Mouse (Mus musculus) left cerebral cortex, postnatal 4 days (tissue): ENCODE results near the gene Tdgf1. TPM values are rescaled to one million over a fixed set of nuclear protein-coding genes. Genes with fewer than 3 reads are reported as not detected.
A peak's percentile ranks its signal among the peaks of the same experiment; 100 is the strongest.

Experiments used
- DNase-seq: peaks from one replicate; pipeline ENCODE4 v3.0.0-alpha.2; 2022
- intact Hi-C: fragments of 180-260 bp; cut with DNase I; formaldehyde crosslinking; loops from one replicate; pipeline ENCODE4 v1.15.1; 2025
- total RNA-seq, 2 experiments: library from RNA; stranded (reverse); gene quantifications; 2 replicates each; pipeline ENCODE4 v1.2.3; 2021

Tdgf1 gene
- total RNA-seq, 2 experiments from 2014 or later: 0.54 TPM; not detected in 1

DNA sequence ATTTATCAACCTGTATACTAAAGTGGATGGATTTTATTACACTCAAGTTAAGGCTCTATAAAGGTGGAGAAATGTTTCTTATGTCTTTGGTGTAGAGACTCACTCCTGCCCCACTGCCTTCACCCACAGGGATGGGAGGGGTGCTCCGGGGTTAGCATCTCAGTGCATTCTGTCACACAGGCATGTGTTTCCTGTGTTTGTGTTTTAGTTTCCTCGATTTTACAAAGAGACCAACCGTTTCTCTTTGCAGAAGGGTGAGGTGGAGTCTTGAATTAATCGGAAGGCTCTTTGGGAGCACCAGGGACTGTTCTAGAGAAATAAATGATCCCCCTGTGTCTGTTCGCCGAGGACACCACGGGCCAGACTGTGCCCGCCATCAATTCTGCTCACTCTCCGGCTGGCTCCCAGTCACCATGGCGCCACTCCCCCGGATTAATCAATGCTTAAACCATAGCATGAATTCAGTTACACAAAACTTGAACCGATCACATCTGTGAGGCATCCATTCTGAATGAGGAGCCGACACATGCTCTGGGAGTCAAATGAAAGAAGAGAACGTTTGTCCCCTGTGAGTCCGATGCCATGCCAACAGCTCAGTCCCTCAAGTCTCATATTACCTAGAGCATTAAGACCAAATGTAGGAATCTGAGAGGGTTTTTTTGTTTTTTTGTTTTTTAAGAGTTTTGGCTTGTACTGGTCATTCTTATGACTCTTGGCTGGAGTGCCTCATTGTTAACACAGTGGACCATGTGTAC is 25.1 kb downstream of the Tdgf1 start:
- intact Hi-C loops: no loop called here
- DNase-seq: no peak

DNA sequence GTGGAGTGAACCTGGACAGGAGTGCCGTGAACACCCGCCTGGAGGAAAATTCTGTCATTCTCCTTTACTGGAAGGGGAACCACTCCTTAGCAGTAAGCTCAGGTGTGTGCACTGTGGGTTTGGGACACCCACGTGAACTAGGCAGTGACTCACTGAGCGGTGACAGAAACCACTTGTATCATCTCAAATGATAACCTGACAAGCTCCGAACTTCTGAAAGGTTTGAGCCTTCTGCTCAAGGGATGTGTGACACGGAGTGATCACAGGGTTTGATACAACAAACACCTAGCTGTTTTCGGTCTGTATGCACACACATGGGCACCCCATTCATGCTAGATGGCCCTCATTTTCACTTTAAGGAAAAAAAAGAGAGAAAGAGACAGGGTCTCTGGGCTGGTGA is 29.2 kb downstream of the Tdgf1 start, which contains the start of gene Fam240a:
Fam240a (minus strand) TSS at position 76 of the 400 bp plus-strand sequence.
- DNase-seq: no peak
- intact Hi-C loops: no loop called here

DNA sequence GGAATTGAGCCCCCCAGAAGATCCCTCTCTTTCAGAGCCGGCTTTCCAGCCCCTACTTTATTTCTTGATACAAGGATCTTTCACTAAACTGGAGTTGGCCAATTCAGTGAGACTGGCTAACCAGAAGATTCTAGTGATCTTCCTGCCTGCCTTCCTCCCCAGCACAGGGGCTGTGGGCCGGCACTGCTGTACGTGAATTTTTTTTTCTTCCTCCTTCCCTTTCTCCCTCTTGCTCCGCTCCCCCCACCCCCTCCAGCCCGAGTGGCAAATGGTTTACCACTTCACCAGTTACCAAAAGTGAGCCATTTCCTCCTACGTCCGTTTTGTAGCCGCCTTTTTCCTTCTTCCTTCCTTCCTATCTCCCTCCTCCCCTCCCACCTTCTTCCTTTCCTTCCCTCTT is 30.5 kb downstream of the Tdgf1 start:
- intact Hi-C loops: no loop called here

DNA sequence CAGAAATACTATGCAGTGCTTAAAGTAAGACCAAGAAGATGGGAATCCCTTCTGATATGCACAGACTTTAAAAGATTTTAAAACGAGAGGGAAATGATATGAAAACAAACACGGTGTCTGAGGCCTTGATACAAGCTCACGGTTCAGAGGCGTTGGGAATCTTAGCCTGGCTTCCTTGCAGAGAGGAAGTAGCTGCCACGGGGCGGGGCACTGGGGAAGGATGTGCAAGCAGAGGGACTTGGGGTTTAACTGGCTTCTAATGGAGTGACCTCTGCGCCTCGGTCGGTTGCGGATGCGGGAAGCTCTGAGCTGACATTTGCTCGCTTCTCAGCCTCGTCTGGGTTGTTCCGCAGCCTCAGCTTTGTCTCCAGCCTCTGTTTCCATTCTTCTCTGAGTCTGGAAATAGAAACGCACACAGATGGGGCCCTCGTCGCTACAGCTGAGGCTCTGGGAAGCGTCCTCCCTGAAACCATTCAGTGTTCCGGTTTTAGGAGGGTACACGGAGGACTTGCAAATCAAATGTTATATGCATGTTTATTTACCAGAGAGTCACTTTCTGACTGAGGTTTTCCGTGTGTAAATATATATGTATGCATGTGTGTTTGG is 31.2 kb downstream of the Tdgf1 start:
- intact Hi-C loops: no loop called here
- DNase-seq: no peak

More for the DNA sequence above, 30.5 kb downstream of the Tdgf1 start:
- DNase-seq: no peak

DNA sequence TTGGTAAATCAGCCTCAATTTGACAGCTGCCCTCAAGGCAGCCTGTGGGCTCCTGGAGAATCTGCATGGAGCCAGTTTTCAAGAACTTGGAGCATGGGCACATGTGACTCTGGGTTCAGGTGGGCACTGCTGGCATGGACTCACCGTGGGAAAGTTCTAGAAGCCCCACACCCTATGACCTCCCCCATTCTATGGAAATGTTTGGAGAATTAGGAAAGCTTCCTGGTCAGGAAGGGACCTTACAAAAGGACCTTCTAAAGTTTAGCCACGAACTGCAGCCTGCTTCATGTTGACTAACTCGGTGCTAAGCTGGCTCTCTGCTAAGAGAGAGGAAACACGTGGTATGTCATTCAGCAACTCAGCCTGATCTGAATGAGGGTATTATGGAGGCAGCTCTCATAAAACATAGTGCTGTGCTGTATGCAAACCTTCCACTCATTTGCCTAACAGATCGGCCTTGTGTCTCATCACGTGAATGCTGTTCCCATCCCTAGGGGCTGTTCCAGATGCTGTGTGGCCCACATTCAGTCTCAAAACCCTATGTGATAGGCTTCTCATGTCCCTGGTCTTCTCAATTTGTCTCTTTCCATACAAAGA is 36.5 kb downstream of the Tdgf1 start:
- intact Hi-C loops: no loop called here
- DNase-seq: no peak

DNA sequence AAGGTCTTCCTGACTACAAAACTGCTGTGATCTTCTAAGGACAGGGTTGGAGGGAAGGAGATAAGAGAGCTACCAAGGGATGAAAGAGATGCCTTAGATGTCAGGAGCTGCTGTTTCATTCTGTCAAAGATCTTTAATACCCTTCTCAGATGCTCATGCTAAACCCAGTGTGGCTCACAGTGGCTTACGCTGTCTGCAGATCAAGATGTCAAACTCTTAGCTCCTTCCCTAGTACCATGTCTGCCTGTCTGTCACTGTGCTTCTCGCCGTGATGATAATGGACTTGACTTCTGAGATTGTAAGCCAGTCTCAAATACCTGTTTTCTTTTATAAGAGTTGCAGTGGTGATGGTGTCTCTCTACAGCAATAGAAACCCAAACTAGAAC is 37.3 kb downstream of the Tdgf1 start:
- intact Hi-C loops: no loop called here
- no peak for DNase-seq

DNA sequence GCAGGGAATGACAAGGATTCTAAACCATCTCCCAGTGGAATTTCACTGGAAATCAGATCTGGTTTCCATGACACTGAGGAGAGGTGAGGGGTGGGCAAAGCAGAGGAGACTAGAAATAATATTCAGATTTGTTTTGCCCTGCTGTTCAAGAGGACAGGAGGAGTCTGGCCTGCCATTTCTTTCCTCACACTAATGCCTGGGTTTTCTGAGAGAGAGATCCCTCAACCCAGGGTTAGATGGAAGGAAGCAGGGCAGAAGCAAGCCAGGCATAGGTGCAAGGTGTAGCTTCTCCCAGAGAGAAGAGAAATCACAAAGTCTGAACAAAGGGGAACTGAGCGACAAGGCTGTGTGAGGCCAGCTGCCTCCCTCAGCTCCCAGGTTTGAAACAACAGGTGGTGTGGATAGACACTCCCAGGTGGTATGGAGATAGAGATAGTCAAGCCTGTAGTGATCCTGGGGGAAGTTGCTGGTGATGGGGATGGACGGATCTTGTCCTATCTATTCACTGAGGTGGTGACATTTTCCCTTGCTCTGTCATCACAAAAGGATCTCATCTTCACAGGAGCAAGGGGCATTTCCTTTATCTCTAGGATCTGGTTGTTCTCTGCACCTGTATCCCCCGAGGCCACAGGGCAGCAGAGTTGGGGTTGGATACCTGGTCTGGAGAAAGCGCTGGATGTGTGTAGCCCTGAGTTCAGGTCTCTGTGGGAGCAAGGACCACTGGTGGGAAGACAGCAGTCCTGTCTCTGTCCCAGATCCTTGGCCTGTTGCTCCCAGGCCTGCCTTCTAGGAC is 37.9 kb downstream of the Tdgf1 start:
- intact Hi-C loops: no loop called here
- DNase-seq: no peak

DNA sequence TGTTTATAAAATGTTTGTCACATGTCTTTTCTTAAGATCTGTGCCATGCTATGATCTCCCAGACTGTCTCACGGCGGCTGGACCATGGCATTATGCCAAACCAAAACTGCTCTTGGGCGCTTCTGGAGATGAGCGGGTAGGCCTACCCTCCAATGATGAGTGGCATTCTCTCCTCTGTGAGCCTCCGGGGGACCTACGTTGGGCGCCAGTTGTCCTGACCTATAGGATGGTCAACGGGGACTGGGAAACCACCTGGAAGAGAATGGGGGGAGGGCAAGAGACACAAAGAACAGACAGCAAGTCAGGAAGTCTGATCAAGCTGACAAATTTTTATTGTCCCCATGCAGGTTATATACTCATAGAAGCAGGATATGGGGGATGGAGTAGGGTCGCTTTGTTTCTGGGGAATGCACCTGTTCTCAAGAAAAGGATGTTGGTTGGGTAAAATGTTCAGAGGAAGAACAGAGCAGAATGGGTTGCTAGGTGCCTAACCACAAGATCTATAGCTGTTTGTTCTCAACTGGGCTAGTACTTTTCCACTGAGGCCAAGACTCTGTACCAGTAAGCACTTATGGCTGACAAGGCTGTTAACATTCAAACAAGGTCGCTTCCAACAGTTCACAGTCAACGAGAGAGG is 38.6 kb downstream of the Tdgf1 start:
- DNase-seq: no peak
- intact Hi-C loops: no loop called here

DNA sequence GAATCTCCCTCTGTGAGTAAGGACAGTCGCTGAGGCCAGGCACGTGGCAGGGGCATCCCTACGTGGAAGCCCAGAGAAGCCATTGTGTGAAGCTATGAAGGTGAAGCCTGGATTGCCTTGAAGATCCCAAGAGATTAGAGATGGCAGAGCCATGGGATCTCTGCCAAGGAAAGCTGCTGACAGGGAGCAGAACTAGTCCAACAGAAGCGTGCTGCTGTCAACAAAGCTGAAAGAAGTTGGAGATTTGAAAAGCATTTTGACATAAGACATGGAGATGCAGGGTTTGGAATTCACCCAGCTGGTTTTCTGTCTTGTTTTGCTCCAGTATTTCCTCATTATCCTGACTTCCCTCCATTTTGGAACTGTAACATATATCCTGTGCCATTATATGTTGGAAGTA is 43.7 kb downstream of the Tdgf1 start:
- no peak for DNase-seq
- intact Hi-C loops: no loop called here

DNA sequence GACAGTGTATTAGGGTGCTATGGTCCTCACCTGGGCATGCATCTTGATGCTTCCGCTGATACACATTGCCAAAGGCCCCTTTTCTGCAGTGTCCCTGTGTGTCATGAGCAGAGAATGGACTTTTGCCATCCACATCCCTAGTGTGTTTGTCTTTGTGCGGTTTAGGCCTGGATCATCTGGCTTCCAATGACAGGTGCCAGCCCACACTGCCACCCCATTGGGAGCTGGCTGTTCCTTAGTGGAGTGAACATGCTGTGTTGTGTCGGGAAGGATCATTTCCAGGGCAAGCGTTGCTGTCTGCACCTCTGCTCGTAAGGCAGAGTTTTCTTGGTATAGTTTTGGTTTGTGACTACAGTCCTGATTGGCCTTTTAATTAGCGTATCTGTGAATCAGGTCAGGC is 44.8 kb downstream of the Tdgf1 start:
- intact Hi-C loops: no loop called here
- DNase-seq: peak; percentile 58

DNA sequence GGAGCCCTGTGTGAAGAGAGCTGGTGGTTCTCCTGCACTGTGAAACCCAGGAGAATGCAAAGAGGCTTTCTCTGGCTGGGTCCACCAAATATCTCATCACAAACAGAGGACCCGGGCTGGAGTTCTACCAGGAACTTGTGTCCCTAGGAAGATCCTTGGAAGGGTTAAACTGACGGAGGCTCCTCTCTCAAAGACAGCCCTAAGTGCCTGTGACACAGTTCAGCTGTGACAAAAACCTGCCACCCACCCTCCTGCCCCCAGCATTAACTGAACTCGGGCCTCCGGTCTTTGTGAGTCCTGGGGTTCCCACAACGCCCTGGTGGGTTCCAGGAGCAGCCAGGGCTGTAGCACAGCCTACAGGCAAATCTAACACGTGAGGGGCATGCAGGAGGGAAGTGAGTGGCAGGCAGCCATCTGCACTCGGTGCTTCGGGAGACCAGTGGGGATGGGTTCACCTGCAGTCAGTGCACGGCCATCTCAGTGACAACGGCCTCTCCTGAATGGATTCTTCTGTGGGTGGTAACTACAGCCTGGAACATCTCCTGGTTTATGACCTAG is 46.4 kb downstream of the Tdgf1 start:
- intact Hi-C loops: no loop called here
- DNase-seq: no peak

DNA sequence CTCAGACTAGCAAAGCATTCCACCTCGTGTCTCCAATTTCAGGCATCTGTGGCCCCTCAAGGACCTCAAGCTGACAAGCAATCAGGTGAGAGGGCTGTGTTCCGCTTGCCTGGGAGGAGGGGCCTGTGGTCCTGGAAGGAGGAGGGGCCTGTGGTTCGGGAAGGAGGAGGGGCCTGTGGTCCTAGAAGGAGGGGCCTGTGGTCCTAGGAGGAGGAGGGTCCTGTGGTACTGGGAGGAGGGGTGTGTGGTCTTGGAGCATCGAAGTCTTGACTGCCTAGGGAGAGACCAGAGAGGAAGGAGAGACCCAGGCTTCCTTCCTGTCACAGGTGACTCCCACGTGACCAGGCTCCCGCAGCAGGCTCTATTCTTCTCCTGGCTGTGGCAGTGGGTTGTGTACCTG is 49.4 kb downstream of the Tdgf1 start:
- intact Hi-C loops: no loop called here
- no peak for DNase-seq

DNA sequence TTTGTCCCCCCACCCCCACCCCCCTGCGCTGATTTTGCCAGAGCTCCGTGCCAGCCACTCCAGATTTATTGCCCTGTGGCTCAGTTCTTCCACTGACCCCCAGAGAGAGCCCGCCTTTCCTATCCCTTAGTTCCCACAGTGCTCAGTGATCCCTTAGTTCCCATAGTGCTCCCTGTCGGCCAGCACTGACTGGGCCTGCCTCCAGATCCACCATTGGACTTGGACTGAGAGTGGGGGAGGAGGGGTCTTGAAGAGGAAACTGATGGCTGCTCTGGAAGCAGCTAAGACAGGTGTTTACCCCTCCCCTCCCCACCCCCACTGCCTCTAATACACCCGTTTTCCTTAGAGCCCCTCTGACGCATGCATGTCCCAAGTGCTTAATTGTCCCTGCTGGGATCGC is 50.0 kb downstream of the Tdgf1 start:
- intact Hi-C loops: no loop called here
- no peak for DNase-seq

DNA sequence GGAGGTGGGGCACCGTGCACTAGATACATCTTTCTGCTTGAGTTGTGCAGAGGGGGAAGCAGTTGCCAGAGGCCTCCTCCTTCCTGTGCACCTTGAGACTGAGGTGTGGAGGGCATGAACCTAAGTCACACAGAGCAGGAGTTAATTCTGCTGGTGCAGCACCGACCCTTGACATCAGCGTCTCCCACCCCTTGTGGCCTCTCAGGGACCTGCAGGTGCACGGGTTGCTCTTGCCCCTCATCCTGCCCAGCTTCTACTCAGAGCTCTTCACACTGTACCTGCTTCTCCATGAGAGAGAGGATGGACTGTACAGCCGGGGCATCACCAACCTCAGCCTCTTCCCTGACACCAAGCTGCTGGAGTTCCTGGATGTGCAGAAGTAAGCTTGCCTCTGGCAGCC is 50.5 kb downstream of the Tdgf1 start:
- intact Hi-C loops: no loop called here

DNA sequence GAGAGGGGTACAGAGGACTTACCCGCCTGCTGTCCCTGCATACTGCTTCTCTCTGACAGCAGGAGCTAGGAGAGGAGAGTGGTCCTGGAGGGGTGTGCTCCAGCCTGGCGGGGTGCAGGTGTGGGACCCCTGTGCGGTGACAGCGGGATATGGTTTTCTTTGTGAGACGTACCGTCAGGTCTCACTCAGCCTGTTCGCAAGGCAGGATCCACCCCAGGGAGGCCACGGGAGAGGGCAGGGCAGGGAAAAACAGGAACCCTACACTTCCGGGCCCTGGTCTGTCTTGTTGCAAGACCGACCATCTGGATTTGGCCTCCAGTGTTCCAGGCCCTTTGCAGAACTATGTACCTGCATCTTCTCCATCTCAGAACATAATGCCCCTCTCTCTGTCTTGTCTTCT is 52.5 kb downstream of the Tdgf1 start:
- intact Hi-C loops: no loop called here
- no peak for DNase-seq

More for the DNA sequence above, 50.5 kb downstream of the Tdgf1 start:
- DNase-seq: no peak

DNA sequence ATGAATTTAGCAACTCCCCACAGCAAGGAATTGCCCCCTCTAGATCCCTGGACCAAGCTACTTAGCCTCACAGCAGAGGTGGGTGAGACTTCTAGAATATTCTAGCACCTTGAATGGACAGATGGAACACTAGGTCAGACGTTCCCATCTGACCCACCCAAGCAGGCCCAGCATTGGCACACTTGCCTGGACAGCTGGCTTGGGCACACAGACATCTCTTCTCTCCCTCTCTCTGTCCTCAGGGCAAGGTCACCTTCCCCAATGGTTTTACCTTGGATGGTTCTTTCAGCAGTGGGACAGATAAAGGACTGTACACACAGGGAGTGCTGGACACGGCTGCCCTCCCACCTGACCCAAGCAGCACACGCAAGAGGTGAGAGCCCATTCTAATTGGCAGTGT is 53.4 kb downstream of the Tdgf1 start:
- intact Hi-C loops: no loop called here
- DNase-seq: no peak

DNA sequence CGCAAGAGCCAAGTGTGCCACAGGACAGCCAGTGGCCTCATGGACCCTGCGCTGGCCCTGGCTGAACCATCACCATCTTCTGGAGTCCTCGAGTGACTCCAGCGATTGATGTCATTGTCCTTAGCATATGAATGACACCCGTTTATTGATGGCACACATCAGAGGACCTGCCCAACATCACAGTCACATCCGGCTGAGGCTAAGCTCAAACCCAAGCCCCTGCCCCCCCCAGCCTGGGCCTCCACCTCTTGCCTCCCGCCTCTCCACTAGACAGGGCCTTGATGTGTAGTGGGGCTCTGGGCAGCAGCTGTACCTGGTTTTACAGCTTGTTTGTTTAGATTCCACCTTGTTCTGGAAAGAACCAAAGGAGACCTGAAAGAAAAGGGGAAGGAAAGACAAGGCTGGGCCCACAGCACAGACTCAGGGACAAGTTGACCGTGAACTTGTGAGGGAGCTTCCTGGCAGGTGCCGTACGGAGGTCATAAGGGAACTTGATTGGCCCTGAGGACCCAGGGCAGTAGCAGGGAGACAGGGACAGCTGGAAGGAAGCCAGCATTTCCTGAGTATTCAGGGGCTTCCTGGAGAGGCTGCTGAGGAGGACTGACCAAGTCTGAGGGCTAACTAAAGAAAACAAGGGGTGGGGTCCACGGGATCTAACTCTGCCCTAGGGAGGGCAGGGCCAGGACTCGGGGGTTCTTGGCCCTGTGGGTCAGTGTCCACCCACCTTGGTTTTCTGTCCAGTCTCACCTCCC is 54.7 kb downstream of the Tdgf1 start:
- intact Hi-C loops: no loop called here
- DNase-seq: no peak

DNA sequence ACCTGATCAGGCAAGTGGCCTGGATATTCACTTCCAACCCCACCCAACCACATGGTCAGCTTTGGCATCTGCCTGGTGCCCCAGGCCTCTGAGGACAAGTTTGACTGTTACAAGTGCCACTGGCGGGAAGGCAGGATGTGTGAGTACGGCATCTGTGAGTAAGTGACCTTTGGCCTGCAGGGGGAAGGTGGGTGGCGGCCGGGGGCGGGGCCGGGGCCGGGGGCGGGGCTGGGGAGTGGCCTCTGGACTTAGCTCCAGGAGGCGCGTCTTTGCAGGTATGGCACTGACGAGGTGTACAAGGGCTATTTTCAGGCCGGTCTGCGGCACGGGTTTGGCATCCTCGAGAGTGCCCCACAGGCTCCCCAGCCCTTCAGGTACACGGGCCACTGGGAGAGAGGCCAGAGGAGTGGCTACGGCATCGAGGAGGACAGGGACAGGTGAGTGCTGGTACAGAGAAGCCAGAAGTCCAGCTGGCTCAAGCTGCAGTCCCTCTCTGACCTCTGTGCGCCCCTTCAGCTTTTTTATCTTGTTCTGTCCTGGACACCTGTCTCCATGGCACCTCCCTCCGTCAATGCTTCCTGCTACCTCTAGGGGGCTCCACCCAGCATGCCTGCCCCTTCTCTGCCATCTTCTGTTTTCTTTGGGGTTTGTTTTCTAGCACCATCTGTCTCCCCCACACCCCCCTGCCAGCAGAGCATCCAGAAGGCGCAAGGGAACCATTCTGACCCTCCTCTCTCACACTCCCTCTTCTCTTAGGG is 55.8 kb downstream of the Tdgf1 start:
- DNase-seq: no peak
- intact Hi-C loops: no loop called here
